Mouse (Mus musculus): ENCODE measurements around the gene Gart. TPM values are rescaled to one million over a fixed set of nuclear protein-coding genes. Genes with fewer than 3 reads are reported as not detected.
A peak's percentile ranks its signal among the peaks of the same experiment; 100 is the strongest.

Gart gene
- polyA plus RNA-seq, 1 experiment from 2014 or later, result 116 TPM

- ATAC-seq (ENCODE audit: insufficient read depth, low FRiP score, low TSS enrichment), result no peak
- Histone ChIP-seq H3K36me3 (ENCODE audit: control insufficient read depth, insufficient read depth, low read length) (peaks cover 22% of the 10 kb centered on the region), H3K9ac (ENCODE audit: low read length) (no peak overlapping the region)
These were observed 18.1 kb downstream of the Gart start for GRCm38 (mm10) chr16:91628673-91629072.

GRCm38 (mm10) chr16:91627831-91628230, 18.9 kb downstream of the Gart start:
- Histone ChIP-seq H3K4me2 (ENCODE audit: low read depth) (no peak overlapping the region), H3K27ac (ENCODE audit: low read depth, low read length) (no peak overlapping the region), H3K4me3 (ENCODE audit: low read depth, low read length) (no peak overlapping the region), H3K4me1 (ENCODE audit: control insufficient read depth, insufficient read depth, low read length) (no peaks in the 10 kb centered on the region), H3K9ac (ENCODE audit: low read length) (no peak overlapping the region), H3K36me3 (ENCODE audit: control insufficient read depth, insufficient read depth, low read length) (peaks cover 18% of the 10 kb centered on the region), H3K27me3 (ENCODE audit: control insufficient read depth, insufficient read depth, low read length) (no peaks in the 10 kb centered on the region), H3K9me3 (ENCODE audit: control insufficient read depth, low read length) (no peaks in the 10 kb centered on the region)
- no peak for DNase-seq (ENCODE audit: low spot score)
- no peak for ATAC-seq (ENCODE audit: insufficient read depth, low FRiP score, low TSS enrichment)
- 93% methylated on average over 7 of the region's 7 CpGs for WGBS

More at GRCm38 (mm10) chr16:91628673-91629072, 18.1 kb downstream of the Gart start:
- DNase-seq (ENCODE audit: low spot score), result no peak
- no peaks in the 10 kb centered on the region for H3K27me3 ChIP-seq (ENCODE audit: control insufficient read depth, insufficient read depth, low read length)
- H3K4me3 ChIP-seq (ENCODE audit: low read depth, low read length), result no peak overlapping the region
- H3K9me3 ChIP-seq (ENCODE audit: control insufficient read depth, low read length), result no peaks in the 10 kb centered on the region
- H3K27ac ChIP-seq (ENCODE audit: low read depth, low read length), result no peak overlapping the region
- H3K4me1 ChIP-seq (ENCODE audit: control insufficient read depth, insufficient read depth, low read length), result no peaks in the 10 kb centered on the region
- WGBS, result 89% methylated on average over 3 of the region's 3 CpGs
- H3K4me2 ChIP-seq (ENCODE audit: low read depth), result no peak overlapping the region

- Histone ChIP-seq H3K27ac (ENCODE audit: low read depth, low read length) (no peak overlapping the region), H3K4me3 (ENCODE audit: low read depth, low read length) (no peak overlapping the region), H3K4me2 (ENCODE audit: low read depth) (no peak overlapping the region), H3K9me3 (ENCODE audit: control insufficient read depth, low read length) (no peaks in the 10 kb centered on the region), H3K27me3 (ENCODE audit: control insufficient read depth, insufficient read depth, low read length) (no peaks in the 10 kb centered on the region), H3K9ac (ENCODE audit: low read length) (no peak overlapping the region), H3K36me3 (ENCODE audit: control insufficient read depth, insufficient read depth, low read length) (peaks cover 19% of the 10 kb centered on the region), H3K4me1 (ENCODE audit: control insufficient read depth, insufficient read depth, low read length) (no peaks in the 10 kb centered on the region)
- ATAC-seq (ENCODE audit: insufficient read depth, low FRiP score, low TSS enrichment) (no peak), DNase-seq (ENCODE audit: low spot score) (no peak)
- WGBS, result 95% methylated on average over 9 of the region's 9 CpGs
These were observed 23.7 kb downstream of the Gart start for GRCm38 (mm10) chr16:91623074-91623473.

- H3K27me3 ChIP-seq (ENCODE audit: control insufficient read depth, insufficient read depth, low read length), result no peaks in the 10 kb centered on the region
- no peak for DNase-seq (ENCODE audit: low spot score)
- H3K4me1 ChIP-seq (ENCODE audit: control insufficient read depth, insufficient read depth, low read length), result no peaks in the 10 kb centered on the region
- H3K9ac ChIP-seq (ENCODE audit: low read length), result no peak overlapping the region
- H3K36me3 ChIP-seq (ENCODE audit: control insufficient read depth, insufficient read depth, low read length), result peaks cover 19% of the 10 kb centered on the region
- no peak overlapping the region for H3K4me3 ChIP-seq (ENCODE audit: low read depth, low read length)
- ATAC-seq (ENCODE audit: insufficient read depth, low FRiP score, low TSS enrichment), result no peak
- H3K27ac ChIP-seq (ENCODE audit: low read depth, low read length), result no peak overlapping the region
- 92% methylated on average over 11 of the region's 11 CpGs for WGBS
- H3K9me3 ChIP-seq (ENCODE audit: control insufficient read depth, low read length), result no peaks in the 10 kb centered on the region
- H3K4me2 ChIP-seq (ENCODE audit: low read depth), result no peak overlapping the region
These were observed 25.8 kb downstream of the Gart start for GRCm38 (mm10) chr16:91620991-91621390.

- peaks cover 17% of the 10 kb centered on the region for H3K36me3 ChIP-seq (ENCODE audit: control insufficient read depth, insufficient read depth, low read length)
- WGBS, result 92% methylated on average over 5 of the region's 5 CpGs
These were observed 26.6 kb downstream of the Gart start for GRCm38 (mm10) chr16:91620185-91620584.

GRCm38 (mm10) chr16:91618511-91619501, 27.9 kb downstream of the Gart start, which contains the start of gene Dnajc28:
TSS of gene Dnajc28 (minus strand) at chr16:91619026.
- Histone ChIP-seq H3K4me1 (ENCODE audit: control insufficient read depth, insufficient read depth, low read length) (no peaks in the 10 kb centered on the region), H3K27ac (ENCODE audit: low read depth, low read length) (no peak within 1 kb of the TSS), H3K9ac (ENCODE audit: low read length) (peak within 1 kb of the TSS; percentile 61), H3K9me3 (ENCODE audit: control insufficient read depth, low read length) (no peaks in the 10 kb centered on the region), H3K4me2 (ENCODE audit: low read depth) (peak within 1 kb of the TSS; percentile 83), H3K4me3 (ENCODE audit: low read depth, low read length) (peak within 1 kb of the TSS; percentile 59), H3K36me3 (ENCODE audit: control insufficient read depth, insufficient read depth, low read length) (peaks cover 11% of the 10 kb centered on the region), H3K27me3 (ENCODE audit: control insufficient read depth, insufficient read depth, low read length) (no peaks in the 10 kb centered on the region)
- WGBS, result 10% methylated on average over 39 of the region's 39 CpGs
- ATAC-seq (ENCODE audit: insufficient read depth, low FRiP score, low TSS enrichment) (peak; percentile 90), DNase-seq (ENCODE audit: low spot score) (peak; percentile 81)

More at GRCm38 (mm10) chr16:91620185-91620584, 26.6 kb downstream of the Gart start:
- no peak for ATAC-seq (ENCODE audit: insufficient read depth, low FRiP score, low TSS enrichment)
- no peak overlapping the region for H3K27ac ChIP-seq (ENCODE audit: low read depth, low read length)
- H3K27me3 ChIP-seq (ENCODE audit: control insufficient read depth, insufficient read depth, low read length), result no peaks in the 10 kb centered on the region
- H3K9me3 ChIP-seq (ENCODE audit: control insufficient read depth, low read length), result no peaks in the 10 kb centered on the region
- no peak overlapping the region for H3K4me3 ChIP-seq (ENCODE audit: low read depth, low read length)
- no peak for DNase-seq (ENCODE audit: low spot score)
- no peaks in the 10 kb centered on the region for H3K4me1 ChIP-seq (ENCODE audit: control insufficient read depth, insufficient read depth, low read length)
- H3K9ac ChIP-seq (ENCODE audit: low read length), result no peak overlapping the region
- H3K4me2 ChIP-seq (ENCODE audit: low read depth), result no peak overlapping the region

GRCm38 (mm10) chr16:91614552-91614951, 32.2 kb downstream of the Gart start:
- Histone ChIP-seq H3K9ac (ENCODE audit: low read length) (no peak overlapping the region), H3K4me1 (ENCODE audit: control insufficient read depth, insufficient read depth, low read length) (no peaks in the 10 kb centered on the region), H3K9me3 (ENCODE audit: control insufficient read depth, low read length) (no peaks in the 10 kb centered on the region), H3K36me3 (ENCODE audit: control insufficient read depth, insufficient read depth, low read length) (no peaks in the 10 kb centered on the region), H3K4me2 (ENCODE audit: low read depth) (no peak overlapping the region), H3K27ac (ENCODE audit: low read depth, low read length) (no peak overlapping the region), H3K4me3 (ENCODE audit: low read depth, low read length) (no peak overlapping the region), H3K27me3 (ENCODE audit: control insufficient read depth, insufficient read depth, low read length) (no peaks in the 10 kb centered on the region)
- ATAC-seq (ENCODE audit: insufficient read depth, low FRiP score, low TSS enrichment) (no peak), DNase-seq (ENCODE audit: low spot score) (no peak)
- 81% methylated on average over 6 of the region's 6 CpGs for WGBS

- no peaks in the 10 kb centered on the region for H3K4me1 ChIP-seq (ENCODE audit: control insufficient read depth, insufficient read depth, low read length)
- H3K9me3 ChIP-seq (ENCODE audit: control insufficient read depth, low read length), result no peaks in the 10 kb centered on the region
- DNase-seq (ENCODE audit: low spot score), result no peak
- H3K4me2 ChIP-seq (ENCODE audit: low read depth), result no peak overlapping the region
- H3K27me3 ChIP-seq (ENCODE audit: control insufficient read depth, insufficient read depth, low read length), result no peaks in the 10 kb centered on the region
- H3K4me3 ChIP-seq (ENCODE audit: low read depth, low read length), result no peak overlapping the region
- no peaks in the 10 kb centered on the region for H3K36me3 ChIP-seq (ENCODE audit: control insufficient read depth, insufficient read depth, low read length)
- 62% methylated on average over 5 of the region's 5 CpGs for WGBS
- no peak for ATAC-seq (ENCODE audit: insufficient read depth, low FRiP score, low TSS enrichment)
- H3K9ac ChIP-seq (ENCODE audit: low read length), result no peak overlapping the region
- H3K27ac ChIP-seq (ENCODE audit: low read depth, low read length), result no peak overlapping the region
These were observed 34.2 kb downstream of the Gart start for GRCm38 (mm10) chr16:91612525-91612924.

- H3K4me2 ChIP-seq (ENCODE audit: low read depth), result no peak overlapping the region
- DNase-seq (ENCODE audit: low spot score) (no peak), ATAC-seq (ENCODE audit: insufficient read depth, low FRiP score, low TSS enrichment) (no peak)
- no peak overlapping the region for H3K9ac ChIP-seq (ENCODE audit: low read length)
- no peaks in the 10 kb centered on the region for H3K9me3 ChIP-seq (ENCODE audit: control insufficient read depth, low read length)
- H3K4me1 ChIP-seq (ENCODE audit: control insufficient read depth, insufficient read depth, low read length), result no peaks in the 10 kb centered on the region
- no peak overlapping the region for H3K27ac ChIP-seq (ENCODE audit: low read depth, low read length)
- no peaks in the 10 kb centered on the region for H3K36me3 ChIP-seq (ENCODE audit: control insufficient read depth, insufficient read depth, low read length)
- no peaks in the 10 kb centered on the region for H3K27me3 ChIP-seq (ENCODE audit: control insufficient read depth, insufficient read depth, low read length)
- WGBS, result 77% methylated on average over 11 of the region's 11 CpGs
- H3K4me3 ChIP-seq (ENCODE audit: low read depth, low read length), result no peak overlapping the region
These were observed 35.5 kb downstream of the Gart start for GRCm38 (mm10) chr16:91611248-91611647.
